Mouse (Mus musculus) inflammation-experienced regulatory T-cells, adult 16 weeks (primary cell): Measurements from ENCODE around the gene Dscam. TPM values are rescaled to one million over a fixed set of nuclear protein-coding genes. Genes with fewer than 3 reads are reported as not detected.

Experiments
- polyA plus RNA-seq: library from polyadenylated mRNA; unstranded; fragments of 100-300 nt; shearing (Covaris generic); gene quantifications from one replicate; pipeline ENCODE4 v1.2.1, GENCODE M21; 2017

Gene Dscam
- 1.2 TPM for polyA plus RNA-seq

DNA sequence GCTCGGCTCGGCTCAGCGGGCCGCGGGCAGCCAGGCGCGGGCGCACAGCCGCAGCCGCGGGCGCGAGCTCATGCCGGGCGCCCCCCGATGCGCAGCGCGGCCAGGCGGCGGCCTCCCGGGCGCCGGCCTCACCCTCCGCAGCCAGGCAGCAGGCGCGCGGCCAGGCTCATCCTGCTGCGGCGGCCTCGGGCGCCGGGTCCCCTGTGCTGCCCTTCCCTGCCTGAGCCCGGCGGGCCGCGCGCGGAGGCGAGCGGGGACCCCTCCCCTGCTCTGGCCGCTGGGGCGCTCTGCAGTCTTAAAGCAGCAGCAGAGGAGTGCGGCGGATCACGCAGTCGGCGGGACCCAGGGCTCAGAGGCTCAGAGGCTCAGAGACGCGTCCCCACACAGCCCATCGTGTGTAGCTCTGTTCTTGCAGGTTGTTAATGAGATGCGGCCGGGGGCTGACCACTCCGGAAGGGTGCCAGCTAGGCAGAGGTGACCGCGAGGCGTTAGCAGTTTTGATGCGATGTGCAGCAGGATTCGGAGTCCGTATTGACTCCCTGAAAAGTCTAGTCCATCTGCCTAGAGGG lies at the start of gene Dscam:
Dscam (minus strand) TSS at position 240 of the 569 bp plus-strand sequence.

Other genes starting within 250 kb of the Dscam start
- gene Bace2, start 186.0 kb upstream of the Dscam start, polyA plus RNA-seq = 1.6 TPM